Mouse (Mus musculus) thymus, adult 18-20 months (tissue): ENCODE data around the gene Metap1.

ENCODE experiments used
- DNase-seq, 2 experiments: peaks; one replicate each; pipeline ENCODE4 v3.0.0; 2022; ENCODE audit warnings: mixed read lengths in 2 of 2

The Metap1 gene

DNA sequence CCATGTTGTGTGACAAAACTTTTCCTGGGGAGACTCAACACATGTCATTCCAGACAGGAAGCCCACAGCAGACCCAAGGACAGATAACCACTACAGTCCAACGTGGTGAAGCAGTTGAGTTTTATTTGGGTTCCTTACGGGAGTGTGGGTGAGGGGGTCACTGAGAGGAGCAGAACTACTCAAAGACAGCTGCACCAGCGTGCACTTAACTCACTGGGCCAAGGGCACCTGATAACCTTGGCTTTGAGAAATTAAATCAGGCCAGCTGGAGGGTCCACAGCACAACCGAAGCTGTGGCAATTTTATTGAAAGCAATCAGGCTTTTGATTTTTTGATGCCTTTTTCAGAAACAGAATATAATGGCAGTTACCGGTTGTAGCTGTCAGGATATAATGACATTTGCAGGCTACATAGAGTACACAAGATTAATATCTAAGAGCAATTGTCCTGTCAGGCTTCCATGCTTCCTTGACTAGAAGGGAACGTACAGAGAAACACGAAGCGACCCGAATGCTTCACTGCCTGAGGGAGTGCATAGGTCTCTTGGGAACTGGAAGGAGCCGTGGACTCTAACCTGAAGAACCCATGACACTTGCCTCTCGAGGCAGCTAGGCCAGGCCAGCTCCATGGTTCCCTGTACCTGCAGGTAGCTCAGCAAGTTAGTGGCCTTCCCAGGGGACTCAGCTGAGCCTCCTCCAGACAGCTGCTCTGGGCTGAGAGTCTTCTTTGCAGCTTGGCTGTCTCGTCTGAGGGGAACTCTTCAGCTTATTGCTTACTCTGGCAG lies 41.0 kb downstream of the Metap1 start:
- no peak for DNase-seq

- DNase-seq = no peak
These were observed 45.9 kb downstream of the Metap1 start for GRCm38 (mm10) chr3:138443465-138443771.

- DNase-seq = peak; percentile 83 to 85
These were observed 46.5 kb downstream of the Metap1 start, which contains the start of gene Adh5 for GRCm38 (mm10) chr3:138442612-138443464. Gene Adh5, plus strand, starts transcription at chr3:138443093.

- DNase-seq = no peak
These were observed 47.1 kb downstream of the Metap1 start for GRCm38 (mm10) chr3:138442203-138442602.

DNA sequence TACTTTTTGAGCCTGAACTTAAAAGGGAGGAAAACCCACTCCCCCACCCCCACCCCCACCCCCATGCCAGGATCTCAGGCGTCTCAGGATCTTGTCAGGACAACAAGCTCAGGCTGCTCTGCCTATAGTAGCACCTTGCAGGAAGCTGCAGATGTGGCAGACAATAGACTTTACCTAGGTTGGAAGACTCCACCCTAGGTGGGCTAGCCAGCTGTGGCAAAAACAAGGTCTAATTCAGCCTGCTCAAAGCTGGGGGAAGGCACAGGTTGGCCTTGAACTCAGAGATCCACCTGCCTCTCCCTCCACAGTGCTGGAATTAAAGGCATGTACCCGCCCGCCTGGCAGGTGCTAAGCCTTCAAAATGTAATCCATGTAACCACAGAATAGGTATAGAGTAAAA lies 50.6 kb downstream of the Metap1 start:
- no peak for DNase-seq

- DNase-seq = no peak
These were observed 57.5 kb downstream of the Metap1 start for GRCm38 (mm10) chr3:138431835-138432234.

- no peak for DNase-seq
These were observed 58.8 kb downstream of the Metap1 start for GRCm38 (mm10) chr3:138430360-138430976.

GRCm38 (mm10) chr3:138424247-138424646 lies 65.1 kb downstream of the Metap1 start:
- DNase-seq = no peak

- DNase-seq = no peak
These were observed 65.7 kb downstream of the Metap1 start for GRCm38 (mm10) chr3:138423664-138424063.

DNA sequence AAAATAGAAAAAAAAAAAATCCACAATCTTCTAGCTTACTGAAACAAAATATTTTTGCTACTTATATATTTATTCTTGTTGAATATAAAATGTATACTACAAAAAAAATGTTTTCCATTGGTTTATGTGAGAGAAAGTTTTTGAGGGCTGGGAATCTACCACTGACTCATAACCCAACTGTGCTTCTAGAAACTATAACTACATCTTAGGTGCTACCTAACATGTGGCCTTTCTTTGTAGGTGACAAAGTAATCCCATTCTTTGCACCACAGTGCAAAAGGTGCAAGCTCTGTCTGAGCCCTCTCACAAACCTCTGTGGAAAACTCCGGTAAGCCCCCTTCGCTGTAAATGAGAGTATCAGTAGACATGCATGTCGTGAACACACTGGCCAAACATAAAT lies 68.9 kb downstream of the Metap1 start:
- no peak for DNase-seq

- DNase-seq = no peak
These were observed 69.9 kb downstream of the Metap1 start for GRCm38 (mm10) chr3:138419369-138419768.

- no peak for DNase-seq
These were observed 74.1 kb downstream of the Metap1 start, which contains the start of gene Adh4 for GRCm38 (mm10) chr3:138415121-138415690. Gene Adh4, plus strand, starts transcription at chr3:138415466.

- DNase-seq = no peak
These were observed 79.1 kb downstream of the Metap1 start for GRCm38 (mm10) chr3:138410211-138410610.

GRCm38 (mm10) chr3:138409585-138409984 lies 79.7 kb downstream of the Metap1 start:
- DNase-seq = no peak
